Mouse (Mus musculus): ENCODE data around the gene Tcp10a. TPM values are rescaled to one million over a fixed set of nuclear protein-coding genes. Genes with fewer than 3 reads are reported as not detected.

Tcp10a gene
- polyA plus RNA-seq, 1 experiment from 2014 or later: not detected

Other genes starting within 250 kb of the Tcp10a start
- 20.7 and 27.8 TPM in 2 replicates for gene Rps6ka2, start 154.5 kb upstream of the Tcp10a start, polyA plus RNA-seq (2014; fragmentation: Nextera tagmentation; extraction: Ambion mirVana)
- not detected in 2 replicates for gene Ttll2, start 28.1 kb downstream of the Tcp10a start, polyA plus RNA-seq (2014; fragmentation: Nextera tagmentation; extraction: Ambion mirVana)
- not detected in 2 replicates for gene Gm49630, start 47.3 kb downstream of the Tcp10a start, polyA plus RNA-seq (2014; fragmentation: Nextera tagmentation; extraction: Ambion mirVana)
- not detected in 2 replicates for gene Unc93a2, start 60.8 kb downstream of the Tcp10a start, polyA plus RNA-seq (2014; fragmentation: Nextera tagmentation; extraction: Ambion mirVana)